Comparison of ENCODE assay signal across 13 mouse cellular contexts in the genomic region with DNA sequence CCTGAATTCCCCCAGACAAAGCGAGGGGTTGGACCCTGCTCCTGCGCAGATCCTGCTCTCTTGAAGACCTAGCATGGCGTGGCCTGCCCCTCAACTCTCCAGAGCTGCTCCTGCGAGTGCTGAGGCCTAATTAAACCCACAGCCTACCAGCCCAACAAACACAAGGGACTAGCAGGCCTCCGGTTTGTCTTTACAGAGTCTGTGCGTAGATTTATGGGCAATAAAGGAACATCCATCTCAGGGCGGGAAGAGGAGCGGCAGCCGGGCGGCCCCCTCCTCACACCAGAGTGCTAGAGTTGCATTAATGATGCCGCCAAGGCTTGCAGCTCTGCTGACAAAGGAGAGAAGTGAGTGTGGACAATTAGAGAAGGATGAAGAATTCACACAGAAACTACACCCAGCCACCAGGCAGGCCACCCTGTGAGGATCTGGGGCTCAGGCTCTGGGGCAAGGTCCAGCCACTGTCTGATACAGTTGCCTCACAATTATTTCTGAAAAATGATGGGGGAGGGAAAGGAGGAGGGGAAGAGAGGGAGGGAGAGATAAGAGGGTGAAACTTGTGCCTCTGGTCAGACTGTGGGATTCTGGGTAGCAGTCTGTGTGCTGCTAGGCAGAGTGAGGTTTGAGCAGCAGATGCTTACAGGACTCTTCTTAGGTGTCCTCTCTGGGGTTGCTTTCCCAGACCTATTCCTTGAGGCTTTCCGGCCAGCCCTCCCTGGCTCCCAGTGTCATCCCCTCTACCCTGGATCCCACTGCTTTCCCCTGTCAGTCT. TPM values are rescaled to one million over a fixed set of nuclear protein-coding genes. Genes with fewer than 3 reads are reported as not detected.
A peak's percentile ranks its signal among the peaks of the same experiment; 100 is the strongest.
DNase-seq lines count a peak whose midpoint lies in the region; ATAC-seq and TF ChIP-seq lines count a peak whose summit lies in the region.
"Had no signal": no experiment of that assay in that cellular context is flagged by ENCODE, and none has a peak within 500 bp of the region (broad histone marks: within the 10 kb centered on the region; RNA-seq: fewer than 3 reads in every experiment).

No protein-coding gene starts in this region.

- no peak overlapping the region for H3K9ac ChIP-seq in kidney, postnatal 0 days (ENCODE audit: low read depth, low read length)
- no peak overlapping the region for H3K9ac ChIP-seq in kidney, embryonic 16.5 days (replicated peaks; ENCODE audit: low read length)
- no peak overlapping the region for H3K9ac ChIP-seq in hindbrain, embryonic 16.5 days (ENCODE audit: low read depth, low read length)
- 0 out of 2 replicates have a peak overlapping the region, but pooled peaks have one; percentile 13 for H3K9ac ChIP-seq in midbrain, postnatal 0 days (replicated peaks; ENCODE audit: low read length, poor library complexity, severe bottlenecking)

- no peaks in the 10 kb centered on the region for H3K36me3 ChIP-seq in kidney, postnatal 0 days (ENCODE audit: insufficient read depth, low read length)
- H3K36me3 ChIP-seq in kidney, embryonic 16.5 days (ENCODE audit: insufficient read depth, low read length): no peaks in the 10 kb centered on the region
- peaks cover 3% of the 10 kb centered on the region; the same call in 1 of the 2 replicates for H3K36me3 ChIP-seq in hindbrain, embryonic 16.5 days (ENCODE audit: control insufficient read depth, insufficient read depth, low read length)
- H3K36me3 ChIP-seq in midbrain, postnatal 0 days (ENCODE audit: insufficient read depth, low read length): peaks cover 12% of the 10 kb centered on the region

- no peaks in the 10 kb centered on the region for H3K27me3 ChIP-seq in kidney, postnatal 0 days (ENCODE audit: insufficient read depth, low read length)
- H3K27me3 ChIP-seq in kidney, embryonic 16.5 days (ENCODE audit: insufficient read depth, low read length): no peaks in the 10 kb centered on the region
- H3K27me3 ChIP-seq in hindbrain, embryonic 16.5 days (replicated peaks; ENCODE audit: control insufficient read depth, insufficient read depth, low read length): no peaks in the 10 kb centered on the region
- no peaks in the 10 kb centered on the region for H3K27me3 ChIP-seq in midbrain, postnatal 0 days (ENCODE audit: insufficient read depth, low read length)

- peaks cover 18% of the 10 kb centered on the region for H3K4me1 ChIP-seq in kidney, postnatal 0 days (replicated peaks; ENCODE audit: insufficient read depth, low read length)
- H3K4me1 ChIP-seq in kidney, embryonic 16.5 days (ENCODE audit: insufficient read depth, low read length): peaks cover 36% of the 10 kb centered on the region
- H3K4me1 ChIP-seq in hindbrain, embryonic 16.5 days (ENCODE audit: control insufficient read depth, insufficient read depth, low read depth, low read length): peaks cover 23% of the 10 kb centered on the region
- peaks cover 9% of the 10 kb centered on the region for H3K4me1 ChIP-seq in midbrain, postnatal 0 days (ENCODE audit: insufficient read depth, low read length)

- no peak for ATAC-seq in kidney, postnatal 0 days (replicated peaks; ENCODE audit: low FRiP score, low read depth)
- ATAC-seq in kidney, embryonic 16.5 days (ENCODE audit: low FRiP score, low TSS enrichment): no peak
- ATAC-seq in hindbrain, embryonic 16.5 days: 0 out of 2 replicates have a peak, but pooled peaks have one; percentile 4
- ATAC-seq in midbrain, postnatal 0 days (ENCODE audit: low FRiP score): no peak

- no peak overlapping the region for H3K4me2 ChIP-seq in kidney, postnatal 0 days (ENCODE audit: low read length)
- H3K4me2 ChIP-seq in kidney, embryonic 16.5 days (replicated peaks; ENCODE audit: low read depth, low read length): no peak overlapping the region
- no peak overlapping the region for H3K4me2 ChIP-seq in hindbrain, embryonic 16.5 days (ENCODE audit: low read length)
- H3K4me2 ChIP-seq in midbrain, postnatal 0 days (ENCODE audit: low read depth, low read length, poor library complexity, severe bottlenecking): no peak overlapping the region

- 47% methylated on average over 12 of the region's 12 CpGs for WGBS in kidney, postnatal 0 days
- WGBS in kidney, embryonic 16.5 days: 49% methylated on average over 12 of the region's 12 CpGs
- 50% methylated on average over 12 of the region's 12 CpGs for WGBS in hindbrain, embryonic 16.5 days
- WGBS in midbrain, postnatal 0 days: 60% methylated on average over 12 of the region's 12 CpGs

- peak; percentile 25 for DNase-seq in kidney, postnatal 0 days (ENCODE audit: low spot score)
- peak; percentile 45 for DNase-seq in embryo, embryonic 10.5 days (ENCODE audit: low spot score)
- no peak for DNase-seq in midbrain, postnatal 0 days (ENCODE audit: low spot score)
- no peak for DNase-seq in heart, adult 9 months (ENCODE audit: low spot score in 2 of 2)
- DNase-seq in retina, postnatal 1 day: no peak
- DNase-seq in layer of hippocampus, postnatal 36 days: no peak
- DNase-seq: cerebellum, postnatal 36 days; kidney, postnatal 14 days; spleen, adult 18-20 months had no signal

- TF ChIP-seq CTCF in kidney, postnatal 0 days (IDR thresholded peaks at IDR 0.05; ENCODE audit: low read depth): no peak
- TF ChIP-seq CTCF in midbrain, postnatal 0 days (IDR thresholded peaks at IDR 0.05): no peak

- H3K9me3 ChIP-seq in kidney, postnatal 0 days (replicated peaks; ENCODE audit: low read length): no peaks in the 10 kb centered on the region
- H3K9me3 ChIP-seq in kidney, embryonic 16.5 days (ENCODE audit: low read length): no peaks in the 10 kb centered on the region
- H3K9me3 ChIP-seq in hindbrain, embryonic 16.5 days (ENCODE audit: control insufficient read depth, low read length): no peaks in the 10 kb centered on the region
- H3K9me3 ChIP-seq in midbrain, postnatal 0 days (ENCODE audit: low read length): no peaks in the 10 kb centered on the region

- no peak overlapping the region for H3K4me3 ChIP-seq in kidney, postnatal 0 days (replicated peaks; ENCODE audit: low read depth, low read length)
- H3K4me3 ChIP-seq in kidney, embryonic 16.5 days (ENCODE audit: low read length): no peak overlapping the region
- no peak overlapping the region for H3K4me3 ChIP-seq in hindbrain, embryonic 16.5 days (ENCODE audit: low read length)
- no peak overlapping the region for H3K4me3 ChIP-seq in midbrain, postnatal 0 days (ENCODE audit: low read depth, low read length)

- no peak overlapping the region for H3K27ac ChIP-seq in kidney, postnatal 0 days
- no peak overlapping the region for H3K27ac ChIP-seq in kidney, embryonic 16.5 days (ENCODE audit: low read length)
- H3K27ac ChIP-seq in hindbrain, embryonic 16.5 days (ENCODE audit: low read depth, low read length): no peak overlapping the region; the same call in 1 of the 2 replicates
- peak overlapping the region; percentile 63 for H3K27ac ChIP-seq in midbrain, postnatal 0 days (ENCODE audit: low read depth, low read length)
- H3K27ac ChIP-seq: macrophage had no signal

RNA-seq across cellular contexts. Expression of a gene that starts 29.3 kb away (rescaled TPM):
- 1.0 and 1.2 TPM in 2 replicates for polyA plus RNA-seq in kidney, postnatal 0 days (2015; fragmentation: Nextera tagmentation; extraction: Ambion mirVana)
- polyA plus RNA-seq in kidney, embryonic 16.5 days (2015; fragmentation: Nextera tagmentation; extraction: Ambion mirVana): 1.0 and 3.4 TPM in 2 replicates
- polyA plus RNA-seq in hindbrain, embryonic 16.5 days (2015; fragmentation: Nextera tagmentation; extraction: Ambion mirVana): 15.6 and 24.3 TPM in 2 replicates
- total RNA-seq in midbrain, postnatal 0 days (2014; rRNA removed): 39.6 and 71.7 TPM in 2 replicates
- 32.3 and 36.2 TPM in 2 replicates for polyA plus RNA-seq in midbrain, postnatal 0 days (2015; fragmentation: Nextera tagmentation; extraction: Ambion mirVana)
- total RNA-seq in layer of hippocampus, postnatal 36 days (2021): 100 to 1,000 TPM in 1 of 2 experiments, 10 to 100 TPM in 1; 96.1 to 105 TPM
- total RNA-seq: CH12.LX had no signal
- polyA plus RNA-seq: macrophage had no signal

Comparison
In these comparisons a context has a peak if more than half of its experiments do, and no peak if none do; other contexts are left out.
1. DNase-seq: peak in kidney, postnatal 0 days (single experiment) and embryo, embryonic 10.5 days (single experiment); none in midbrain, postnatal 0 days (single experiment), heart, adult 9 months (0 of 2), retina, postnatal 1 day (single experiment) and layer of hippocampus, postnatal 36 days (0 of 2).